Mouse (Mus musculus) brown adipose tissue, adult 24 weeks (tissue): ENCODE measurements around the gene Padi4. TPM values are rescaled to one million over a fixed set of nuclear protein-coding genes. Genes with fewer than 3 reads are reported as not detected.

Experiments used
- H3K27ac ChIP-seq: fragments of 200-500 bp; replicated peaks from 2 replicates; pipeline ENCODE4 v1.5.1; 2012; ENCODE audit warnings: low read depth, mild to moderate bottlenecking, low read length
- H3K4me1 ChIP-seq: fragments of 200-500 bp; 2 replicates; pipeline ENCODE4 v1.6.1; 2012; ENCODE audit warnings: low read length, mixed read lengths; ENCODE audit not compliant: control insufficient read depth, insufficient read depth, insufficient read length
- H3K4me3 ChIP-seq: fragments of 200-500 bp; 2 replicates; pipeline ENCODE4 v1.5.1; 2012; ENCODE audit warnings: low read depth, mild to moderate bottlenecking, low read length, moderate library complexity; ENCODE audit not compliant: insufficient read depth
- polyA plus RNA-seq: library from polyadenylated mRNA; stranded (reverse); fragments of >200 nt; gene quantifications from 2 replicates; pipeline ENCODE4 v1.2.4, GENCODE M21; 2012; ENCODE audit not compliant: missing spikeins, insufficient read depth, insufficient read length

The Padi4 gene
- polyA plus RNA-seq, 1 experiment = 0.99 TPM

- Histone ChIP-seq H3K4me3 (no peak overlapping the region), H3K4me1 (no peaks in the 10 kb centered on the region; the same call in 1 of the 2 replicates), H3K27ac (no peak overlapping the region)
These were observed 64.9 kb downstream of the Padi4 start for GRCm38 (mm10) chr4:140709111-140709510.

- H3K4me1 ChIP-seq = no peaks in the 10 kb centered on the region; the same call in 1 of the 2 replicates
- H3K27ac ChIP-seq = no peak overlapping the region
- no peak overlapping the region for H3K4me3 ChIP-seq
These were observed 65.6 kb downstream of the Padi4 start for GRCm38 (mm10) chr4:140708297-140708927.

GRCm38 (mm10) chr4:140707615-140708014 is 66.4 kb downstream of the Padi4 start:
- H3K27ac ChIP-seq = no peak overlapping the region
- H3K4me1 ChIP-seq = no peaks in the 10 kb centered on the region; the same call in 1 of the 2 replicates
- H3K4me3 ChIP-seq = no peak overlapping the region

- Histone ChIP-seq H3K4me1 (peaks cover 2% of the 10 kb centered on the region), H3K4me3 (no peak overlapping the region), H3K27ac (no peak overlapping the region)
These were observed 69.9 kb downstream of the Padi4 start for GRCm38 (mm10) chr4:140704166-140704565.

GRCm38 (mm10) chr4:140703636-140704035 is 70.4 kb downstream of the Padi4 start:
- peak overlapping the region; percentile 4; the same call in 1 of the 2 replicates for H3K4me3 ChIP-seq
- no peak overlapping the region for H3K27ac ChIP-seq

GRCm38 (mm10) chr4:140702611-140703327 is 71.3 kb downstream of the Padi4 start:
- H3K4me3 ChIP-seq = peak overlapping the region; percentile 74
- H3K27ac ChIP-seq = no peak overlapping the region

More at GRCm38 (mm10) chr4:140703636-140704035, 70.4 kb downstream of the Padi4 start:
- H3K4me1 ChIP-seq = peaks cover 2% of the 10 kb centered on the region

GRCm38 (mm10) chr4:140701716-140702561 is 72.1 kb downstream of the Padi4 start:
- H3K27ac ChIP-seq = no peak overlapping the region; the same call in 1 of the 2 replicates
- peaks cover 2% of the 10 kb centered on the region for H3K4me1 ChIP-seq
- H3K4me3 ChIP-seq = peak overlapping the region; percentile 100

More at GRCm38 (mm10) chr4:140702611-140703327, 71.3 kb downstream of the Padi4 start:
- peaks cover 2% of the 10 kb centered on the region for H3K4me1 ChIP-seq

GRCm38 (mm10) chr4:140701049-140701715 is 72.9 kb downstream of the Padi4 start:
- Histone ChIP-seq H3K27ac (peak overlapping the region; percentile 88), H3K4me1 (peaks cover 2% of the 10 kb centered on the region), H3K4me3 (peak overlapping the region; percentile 100)

GRCm38 (mm10) chr4:140700269-140701018 is 73.6 kb downstream of the Padi4 start, which contains the start of gene Rcc2:
TSS of gene Rcc2 (plus strand) at chr4:140700541.
- H3K4me1 ChIP-seq = peaks cover 2% of the 10 kb centered on the region
- H3K4me3 ChIP-seq = peak within 1 kb of the TSS; percentile 100
- H3K27ac ChIP-seq = peak within 1 kb of the TSS; percentile 88

- H3K4me3 ChIP-seq = peak overlapping the region; percentile 81
- peaks cover 2% of the 10 kb centered on the region for H3K4me1 ChIP-seq
- peak overlapping the region; percentile 40 for H3K27ac ChIP-seq
These were observed 74.5 kb downstream of the Padi4 start for GRCm38 (mm10) chr4:140699441-140700127.

Other genes starting within 250 kb of the Padi4 start
- 2.2 and 3.3 TPM in 2 replicates for gene Arhgef10l, start 108.2 kb downstream of the Padi4 start, polyA plus RNA-seq
- gene Rcc2, start 73.7 kb downstream of the Padi4 start, polyA plus RNA-seq = 8.8 and 9.9 TPM in 2 replicates
- gene Padi6, start 31.6 kb downstream of the Padi4 start, polyA plus RNA-seq = not detected in 2 replicates
- gene Padi3, start 36.4 kb upstream of the Padi4 start, polyA plus RNA-seq = not detected in 2 replicates
- not detected in 2 replicates for gene Padi1, start 71.5 kb upstream of the Padi4 start, polyA plus RNA-seq
- gene Padi2, start 132.1 kb upstream of the Padi4 start, polyA plus RNA-seq = 1.6 and 2.5 TPM in 2 replicates
- gene Sdhb, start 187.0 kb upstream of the Padi4 start, polyA plus RNA-seq = 2,044 and 2,390 TPM in 2 replicates
- gene Atp13a2, start 212.6 kb upstream of the Padi4 start, polyA plus RNA-seq = 6.7 and 6.8 TPM in 2 replicates
- gene Mfap2, start 236.2 kb upstream of the Padi4 start, polyA plus RNA-seq = 1.4 and 3.0 TPM in 2 replicates